Mouse (Mus musculus) effector memory CD4-positive, alpha-beta T cell, adult 7 months (primary cell): ENCODE results near the gene Tmem95. TPM values are rescaled to one million over a fixed set of nuclear protein-coding genes. Genes with fewer than 3 reads are reported as not detected.

Experiments
- polyA plus RNA-seq: library from polyadenylated mRNA; unstranded; fragments of 100-300 nt; shearing (Covaris generic); gene quantifications from one replicate; pipeline ENCODE4 v1.2.1, GENCODE M21; 2017

The Tmem95 gene
- polyA plus RNA-seq: not detected

GRCm38 (mm10) chr11:69877878-69878277 lies at the start of gene Tmem95:
Gene Tmem95 (minus strand): TSS chr11:69878018.

GRCm38 (mm10) chr11:69921114-69922011 lies 43.5 kb upstream of the Tmem95 start, which contains the start of gene Eif5a:
Gene Eif5a (minus strand): TSS chr11:69921958.

GRCm38 (mm10) chr11:69913554-69914371 lies 35.9 kb upstream of the Tmem95 start, which contains the start of gene Gps2:
Gene Gps2 (plus strand): TSS chr11:69913888.

GRCm38 (mm10) chr11:69900471-69901405 lies 22.9 kb upstream of the Tmem95 start, which contains the start of the genes 2810408A11Rik and Neurl4:
Gene 2810408A11Rik (minus strand): TSS chr11:69900987.
Gene Neurl4 (plus strand): TSS chr11:69901072.

GRCm38 (mm10) chr11:69895291-69895690 lies 17.5 kb upstream of the Tmem95 start, which contains the start of gene Acap1:
Gene Acap1 (minus strand): TSS chr11:69895539.

GRCm38 (mm10) chr11:69880853-69881603 lies 3.2 kb upstream of the Tmem95 start, which contains the start of gene Kctd11:
Gene Kctd11 (minus strand): TSS chr11:69881406.

GRCm38 (mm10) chr11:69858113-69858998 lies 19.5 kb downstream of the Tmem95 start, which contains the start of gene Tnk1:
Gene Tnk1 (minus strand): TSS chr11:69858730.

GRCm38 (mm10) chr11:69846198-69846680 lies 31.6 kb downstream of the Tmem95 start, which contains the start of gene Plscr3:
Gene Plscr3 (plus strand): TSS chr11:69846376.

GRCm38 (mm10) chr11:69837952-69838713 lies 39.7 kb downstream of the Tmem95 start, which contains the start of gene Tmem256:
Gene Tmem256 (plus strand): TSS chr11:69838514.

GRCm38 (mm10) chr11:69837604-69837951 lies 40.2 kb downstream of the Tmem95 start, which contains the start of gene Nlgn2:
Gene Nlgn2 (minus strand): TSS chr11:69837784.

Other genes starting within 250 kb of the Tmem95 start
- 73.0 TPM for gene Fxr2, start 245.0 kb downstream of the Tmem95 start, polyA plus RNA-seq
- gene Sox15, start 222.7 kb downstream of the Tmem95 start, polyA plus RNA-seq: 0.76 TPM
- 44.5 TPM for gene Mpdu1, start 215.4 kb downstream of the Tmem95 start, polyA plus RNA-seq
- 3.9 TPM for gene Cd68, start 211.9 kb downstream of the Tmem95 start, polyA plus RNA-seq
- 729 TPM for gene Eif4a1, start 205.6 kb downstream of the Tmem95 start, polyA plus RNA-seq
- gene Senp3, start 195.9 kb downstream of the Tmem95 start, polyA plus RNA-seq: 29.6 TPM
- not detected for gene Tnfsf13, start 192.2 kb downstream of the Tmem95 start, polyA plus RNA-seq
- gene Tnfsf12, start 182.2 kb downstream of the Tmem95 start, polyA plus RNA-seq: not detected
- gene Tnfsfm13, start 181.9 kb downstream of the Tmem95 start, polyA plus RNA-seq: not detected
- gene Polr2a, start 119.4 kb downstream of the Tmem95 start, polyA plus RNA-seq: 51.9 TPM
- gene Slc35g3, start 116.0 kb downstream of the Tmem95 start, polyA plus RNA-seq: 0.26 TPM
- gene Zbtb4, start 112.1 kb downstream of the Tmem95 start, polyA plus RNA-seq: 4.2 TPM
- 0.52 TPM for gene Chrnb1, start 82.1 kb downstream of the Tmem95 start, polyA plus RNA-seq
- gene Fgf11, start 76.2 kb downstream of the Tmem95 start, polyA plus RNA-seq: not detected
- gene Tmem102, start 72.4 kb downstream of the Tmem95 start, polyA plus RNA-seq: not detected
- 0.16 TPM for gene Gm39566, start 62.7 kb downstream of the Tmem95 start, polyA plus RNA-seq
- 0.39 TPM for gene Spem2, start 59.6 kb downstream of the Tmem95 start, polyA plus RNA-seq
- gene Spem1, start 55.8 kb downstream of the Tmem95 start, polyA plus RNA-seq: not detected
- gene Nlgn2, start 40.2 kb downstream of the Tmem95 start, polyA plus RNA-seq: 0.15 TPM
- gene Tmem256, start 39.5 kb downstream of the Tmem95 start, polyA plus RNA-seq: 44.3 TPM
- gene Plscr3, start 31.6 kb downstream of the Tmem95 start, polyA plus RNA-seq: 8.5 TPM
- 0.27 TPM for gene Tnk1, start 19.3 kb downstream of the Tmem95 start, polyA plus RNA-seq
- 0.95 TPM for gene Kctd11, start 3.4 kb upstream of the Tmem95 start, polyA plus RNA-seq
- gene Acap1, start 17.5 kb upstream of the Tmem95 start, polyA plus RNA-seq: 485 TPM
- gene 2810408A11Rik, start 23.0 kb upstream of the Tmem95 start, polyA plus RNA-seq: 1.6 TPM
- gene Neurl4, start 23.1 kb upstream of the Tmem95 start, polyA plus RNA-seq: 7.3 TPM
- 235 TPM for gene Gps2, start 35.9 kb upstream of the Tmem95 start, polyA plus RNA-seq
- gene Eif5a, start 43.9 kb upstream of the Tmem95 start, polyA plus RNA-seq: 1,038 TPM
- not detected for gene Ybx2, start 57.8 kb upstream of the Tmem95 start, polyA plus RNA-seq
- not detected for gene Slc2a4, start 70.2 kb upstream of the Tmem95 start, polyA plus RNA-seq
- not detected for gene Cldn7, start 86.8 kb upstream of the Tmem95 start, polyA plus RNA-seq
- gene Ctdnep1, start 103.1 kb upstream of the Tmem95 start, polyA plus RNA-seq: 34.3 TPM
- gene Elp5, start 104.5 kb upstream of the Tmem95 start, polyA plus RNA-seq: 57.5 TPM
- 358 TPM for gene Gabarap, start 113.1 kb upstream of the Tmem95 start, polyA plus RNA-seq
- 52.1 TPM for gene Phf23, start 117.8 kb upstream of the Tmem95 start, polyA plus RNA-seq
- 15.5 TPM for gene Dvl2, start 122.6 kb upstream of the Tmem95 start, polyA plus RNA-seq
- 101 TPM for gene Acadvl, start 137.4 kb upstream of the Tmem95 start, polyA plus RNA-seq
- gene Dlg4, start 138.9 kb upstream of the Tmem95 start, polyA plus RNA-seq: 6.9 TPM
- gene Asgr1, start 176.1 kb upstream of the Tmem95 start, polyA plus RNA-seq: not detected
- not detected for gene Asgr2, start 214.6 kb upstream of the Tmem95 start, polyA plus RNA-seq